Mouse (Mus musculus) MEL (cell line): ENCODE results near the gene Larp4b. TPM values are rescaled to one million over a fixed set of nuclear protein-coding genes. Genes with fewer than 3 reads are reported as not detected.

ENCODE experiments used
- DNase-seq: peaks from one replicate; pipeline ENCODE4 v3.0.0; 2011; ENCODE audit warnings: low read depth, low spot score
- H3K27ac ChIP-seq: 2 replicates; pipeline ENCODE4 v1.5.1; 2012; ENCODE audit warnings: low read depth, mild to moderate bottlenecking, control low read depth, low read length, moderate library complexity; ENCODE audit not compliant: control insufficient read depth
- H3K27me3 ChIP-seq, 2 experiments: fragments of 150-350 bp in 1 of 2; sonication (generic) in 1 of 2; 2 replicates each; pipeline ENCODE4 v1.6.1; 2012; ENCODE audit warnings: low read length in 2 of 2, mild to moderate bottlenecking in 2 of 2, improper control_type of control experiment in 1 of 2, moderate library complexity in 1 of 2; ENCODE audit not compliant: insufficient read depth in 2 of 2, control insufficient read depth in 1 of 2
- H3K36me3 ChIP-seq, 2 experiments: 2 replicates each; pipeline ENCODE4 v1.6.1; 2012 to 2014; ENCODE audit warnings: low read length in 2 of 2, improper control_type of control experiment in 1 of 2, inconsistent platforms in 1 of 2, mild to moderate bottlenecking in 1 of 2; ENCODE audit not compliant: insufficient read depth in 2 of 2, control insufficient read depth in 1 of 2
- H3K4me1 ChIP-seq, 2 experiments: fragments of 150-350 bp in 1 of 2; sonication (generic) in 1 of 2; 2 replicates each; pipeline ENCODE4 v1.6.1; 2012; ENCODE audit warnings: low read length in 2 of 2, improper control_type of control experiment in 1 of 2, mild to moderate bottlenecking in 1 of 2; ENCODE audit not compliant: insufficient read depth in 2 of 2, control insufficient read depth in 1 of 2
- H3K4me3 ChIP-seq, 2 experiments: fragments of 150-350 bp in 1 of 2; sonication (generic) in 1 of 2; 2 replicates each; pipeline ENCODE4 v1.5.1; 2012; ENCODE audit warnings: low read depth in 2 of 2, low read length in 2 of 2, mild to moderate bottlenecking in 2 of 2, moderate library complexity in 2 of 2, control low read depth in 1 of 2, improper control_type of control experiment in 1 of 2; ENCODE audit not compliant: control insufficient read depth in 1 of 2, insufficient read depth in 1 of 2
- H3K79me2 ChIP-seq: 2 replicates; pipeline ENCODE4 v1.6.1; 2012; ENCODE audit warnings: mild to moderate bottlenecking, low read length, moderate library complexity; ENCODE audit not compliant: control insufficient read depth, poor library complexity, insufficient read depth
- H3K9ac ChIP-seq: 2 replicates; pipeline ENCODE4 v1.6.1; 2012; ENCODE audit warnings: low read depth, mild to moderate bottlenecking, control low read depth, low read length, moderate library complexity; ENCODE audit not compliant: control insufficient read depth, poor library complexity, severe bottlenecking
- H3K9me3 ChIP-seq: fragments of 150-350 bp; sonication (generic); replicated peaks from 2 replicates; pipeline ENCODE4 v1.6.1; 2012; ENCODE audit warnings: mild to moderate bottlenecking, low read length, improper control_type of control experiment, moderate library complexity; ENCODE audit not compliant: insufficient read depth
- BHLHE40 ChIP-seq: IDR thresholded peaks from 2 replicates; pipeline ENCODE4 v1.6.1; 2012; ENCODE audit warnings: low read depth, mild to moderate bottlenecking, inconsistent platforms, low read length, improper control_type of control experiment, borderline replicate concordance
- CHD1 ChIP-seq: IDR thresholded peaks from 2 replicates; pipeline ENCODE4 v1.6.1; 2012; ENCODE audit warnings: low read depth, mild to moderate bottlenecking, inconsistent platforms, low read length, improper control_type of control experiment
- CHD2 ChIP-seq: IDR thresholded peaks from 2 replicates; pipeline ENCODE4 v1.6.1; 2011; ENCODE audit warnings: low read length, improper control_type of control experiment
- E2F4 ChIP-seq: IDR thresholded peaks from 2 replicates; pipeline ENCODE4 v1.6.1; 2011; ENCODE audit warnings: low read depth, low read length, improper control_type of control experiment, borderline replicate concordance
- ELF1 ChIP-seq: IDR thresholded peaks from 2 replicates; pipeline ENCODE4 v1.6.1; 2014; ENCODE audit warnings: low read depth, mild to moderate bottlenecking, inconsistent platforms, low read length, improper control_type of control experiment, moderate library complexity
- EP300 ChIP-seq, 2 experiments: IDR thresholded peaks; 2 replicates each; pipeline ENCODE4 v1.6.1; 2011; ENCODE audit warnings: improper control_type of control experiment in 2 of 2, low read length in 2 of 2, low read depth in 1 of 2, mild to moderate bottlenecking in 1 of 2
- ETS1 ChIP-seq: IDR thresholded peaks from 2 replicates; pipeline ENCODE4 v1.6.1; 2012; ENCODE audit warnings: low read depth, mild to moderate bottlenecking, inconsistent platforms, low read length, improper control_type of control experiment, moderate library complexity
- GATA1 ChIP-seq: IDR thresholded peaks from 2 replicates; pipeline ENCODE4 v1.6.1; 2011; ENCODE audit warnings: low read depth, low read length, improper control_type of control experiment
- HCFC1 ChIP-seq: IDR thresholded peaks from 2 replicates; pipeline ENCODE4 v1.6.1; 2012; ENCODE audit warnings: low read depth, mild to moderate bottlenecking, inconsistent platforms, low read length, improper control_type of control experiment, moderate library complexity
- MAX ChIP-seq: IDR thresholded peaks from 2 replicates; pipeline ENCODE4 v1.6.1; 2011; ENCODE audit warnings: low read length, improper control_type of control experiment
- MXI1 ChIP-seq: IDR thresholded peaks from 2 replicates; pipeline ENCODE4 v1.6.1; 2011; ENCODE audit warnings: mild to moderate bottlenecking, low read depth, low read length, improper control_type of control experiment
- MYB ChIP-seq: IDR thresholded peaks from 2 replicates; pipeline ENCODE4 v1.6.1; 2011; ENCODE audit warnings: mild to moderate bottlenecking, low read depth, low read length, improper control_type of control experiment
- MYC ChIP-seq: IDR thresholded peaks from 2 replicates; pipeline ENCODE4 v1.6.1; 2011; ENCODE audit warnings: low read depth, mild to moderate bottlenecking, low read length, improper control_type of control experiment, moderate library complexity
- NRF1 ChIP-seq: IDR thresholded peaks from 2 replicates; pipeline ENCODE4 v1.6.1; 2014; ENCODE audit warnings: low read depth, mild to moderate bottlenecking, inconsistent platforms, low read length, improper control_type of control experiment, moderate library complexity; ENCODE audit not compliant: poor library complexity, insufficient read depth, severe bottlenecking
- POLR2A ChIP-seq, 2 experiments: IDR thresholded peaks; 2 replicates each; pipeline ENCODE4 v1.6.1; 2011 to 2012; ENCODE audit warnings: low read length in 2 of 2, mild to moderate bottlenecking in 2 of 2, control low read depth in 1 of 2, improper control_type of control experiment in 1 of 2, low read depth in 1 of 2, moderate library complexity in 1 of 2; ENCODE audit not compliant: control insufficient read depth in 1 of 2, insufficient read depth in 1 of 2, poor library complexity in 1 of 2
- POLR2AphosphoS2 ChIP-seq: IDR thresholded peaks from 2 replicates; pipeline ENCODE4 v1.6.1; 2011; ENCODE audit warnings: low read length, improper control_type of control experiment
- POLR2AphosphoS5 ChIP-seq: IDR thresholded peaks from 2 replicates; pipeline ENCODE4 v1.6.1; 2012; ENCODE audit warnings: low read depth, borderline replicate concordance, mild to moderate bottlenecking, inconsistent platforms, low read length, moderate library complexity, mixed read lengths
- RCOR1 ChIP-seq: IDR thresholded peaks from 2 replicates; pipeline ENCODE4 v1.6.1; 2012; ENCODE audit warnings: low read depth, mild to moderate bottlenecking, inconsistent platforms, low read length, improper control_type of control experiment
- SIN3A ChIP-seq: IDR thresholded peaks from 2 replicates; pipeline ENCODE4 v1.6.1; 2012; ENCODE audit warnings: low read length, improper control_type of control experiment, inconsistent platforms
- TBP ChIP-seq: IDR thresholded peaks from 2 replicates; pipeline ENCODE4 v1.8.0; 2011; ENCODE audit warnings: low read depth, low read length, improper control_type of control experiment
- UBTF ChIP-seq: IDR thresholded peaks from 2 replicates; pipeline ENCODE4 v1.6.1; 2012; ENCODE audit warnings: low read depth, mild to moderate bottlenecking, inconsistent platforms, low read length, improper control_type of control experiment, moderate library complexity, borderline replicate concordance; ENCODE audit not compliant: insufficient read depth
- USF1 ChIP-seq: IDR thresholded peaks from 2 replicates; pipeline ENCODE4 v1.6.1; 2014; ENCODE audit warnings: low read depth, mild to moderate bottlenecking, inconsistent platforms, low read length, improper control_type of control experiment, moderate library complexity
- ZKSCAN1 ChIP-seq: IDR thresholded peaks from 2 replicates; pipeline ENCODE4 v1.6.1; 2012; ENCODE audit warnings: low read depth, mild to moderate bottlenecking, inconsistent platforms, low read length, improper control_type of control experiment, moderate library complexity
- ZNF384 ChIP-seq: IDR thresholded peaks from 2 replicates; pipeline ENCODE4 v1.6.1; 2012; ENCODE audit warnings: low read depth, mild to moderate bottlenecking, inconsistent platforms, low read length, improper control_type of control experiment
- polyA plus RNA-seq, 2 experiments: library from polyadenylated mRNA; stranded (reverse) in 1 of 2; unstranded in 1 of 2; fragments of >175 nt in 1 of 2; fragments of >200 nt in 1 of 2; gene quantifications; 2 replicates each; pipeline versions ENCODE4 v1.2.1 to v1.2.4; 2012; ENCODE audit warnings: low replicate concordance in 2 of 2, low read depth in 1 of 2; ENCODE audit not compliant: insufficient read length in 2 of 2, insufficient read depth in 1 of 2, missing spikeins in 1 of 2
- total RNA-seq: library from RNA; depleted of rRNA; stranded (reverse); fragments of 300-350 nt; gene quantifications from 2 replicates; pipeline ENCODE4 v1.2.3, GENCODE M21; 2012

Larp4b gene
- total and polyA plus RNA-seq, 3 experiments = 57.7 to 340 (median 67.0) TPM

GRCm38 (mm10) chr13:9173414-9173813 lies 79.7 kb downstream of the Larp4b start:
- Histone ChIP-seq H3K4me1 (peaks cover 0 to 4% of the 10 kb centered on the region in 2 experiments; a peak in 1 of 4 replicates), H3K4me3 (no peak overlapping the region), H3K27me3 (no peaks in the 10 kb centered on the region), H3K9ac (no peak overlapping the region), H3K79me2 (no peaks in the 10 kb centered on the region), H3K9me3 (no peaks in the 10 kb centered on the region), H3K27ac (no peak overlapping the region), H3K36me3 (peaks cover 8 to 13% of the 10 kb centered on the region in 2 experiments)
- DNase-seq = peak; percentile 71
- TF ChIP-seq EP300 (IDR thresholded peaks at IDR 0.05; ENCODE audit: low read depth in 1 of 2, low read length in 2 of 2) = peak in 1 of 2 experiments; percentile 39; a peak in 2 of 4 replicates
- TF ChIP-seq MYB = no peak
- TF ChIP-seq RCOR1 = peak; percentile 85
- no peak for TF ChIP-seq E2F4
- TF ChIP-seq ZNF384 = peak; percentile 48
- TF ChIP-seq ZKSCAN1 = no peak
- TF ChIP-seq ELF1 = peak; percentile 52
- TF ChIP-seq TBP = no peak
- peak; percentile 53; the same call in 1 of the 2 replicates for TF ChIP-seq SIN3A
- no peak for TF ChIP-seq UBTF
- TF ChIP-seq POLR2A (IDR thresholded peaks at IDR 0.05; ENCODE audit: control insufficient read depth in 1 of 2, insufficient read depth in 1 of 2, low read depth in 1 of 2, low read length in 2 of 2, poor library complexity in 1 of 2) = no peak
- TF ChIP-seq MAX = no peak
- TF ChIP-seq USF1 = no peak
- TF ChIP-seq MYC = peak; percentile 33; the same call in 1 of the 2 replicates
- TF ChIP-seq GATA1 = 0 out of 2 replicates have a peak, but pooled peaks have one; percentile 24
- TF ChIP-seq ETS1 = peak; percentile 49; the same call in 1 of the 2 replicates

- no peak for DNase-seq
- Histone ChIP-seq H3K27ac (no peak overlapping the region), H3K27me3 (no peaks in the 10 kb centered on the region), H3K36me3 (peaks cover 8 to 10% of the 10 kb centered on the region in 2 experiments), H3K9ac (no peak overlapping the region), H3K79me2 (no peaks in the 10 kb centered on the region), H3K4me3 (no peak overlapping the region), H3K4me1 (peaks cover 0 to 4% of the 10 kb centered on the region in 2 experiments; a peak in 1 of 4 replicates), H3K9me3 (no peaks in the 10 kb centered on the region)
- TF ChIP-seq HCFC1 (no peak), POLR2AphosphoS5 (no peak), CHD2 (no peak), MAX (no peak), MYC (no peak), NRF1 (no peak), GATA1 (no peak), UBTF (no peak), POLR2AphosphoS2 (no peak), ZNF384 (no peak), MXI1 (no peak), CHD1 (no peak), TBP (no peak), BHLHE40 (no peak)
Measured at GRCm38 (mm10) chr13:9175171-9175570, 81.5 kb downstream of the Larp4b start.
